Mouse (Mus musculus): ENCODE results near the gene Psors1c2.

Psors1c2 gene

DNA sequence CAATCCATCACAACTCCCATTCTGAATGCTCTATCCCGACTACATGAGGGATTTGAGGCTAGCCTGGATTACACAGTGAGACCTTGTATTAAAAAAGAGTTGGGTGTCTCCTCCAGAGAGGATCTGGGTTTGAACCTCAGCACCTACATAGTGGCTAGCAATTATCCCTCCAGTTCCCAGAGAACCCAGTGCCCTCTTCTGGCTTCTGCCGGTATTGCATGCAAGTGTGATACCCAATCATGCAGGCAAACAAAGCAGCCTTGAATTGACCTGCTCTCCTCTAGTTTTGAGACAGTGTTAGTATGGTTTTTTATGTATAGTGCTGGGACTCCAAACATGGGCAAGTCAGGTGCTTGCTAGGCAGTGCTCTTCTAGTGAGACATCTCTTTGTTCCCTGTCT lies 19.1 kb upstream of the Psors1c2 start:
- Histone ChIP-seq H3K4me3 (replicated peaks; ENCODE audit: low read length) (peak overlapping the region; percentile 82; the same call in 1 of the 2 replicates), H3K4me1 (replicated peaks; ENCODE audit: low read depth, low read length) (peaks cover 81% of the 10 kb centered on the region), H3K36me3 (ENCODE audit: insufficient read depth, low read length) (peaks cover 67% of the 10 kb centered on the region), H3K9me3 (ENCODE audit: low read length) (no peaks in the 10 kb centered on the region), H3K27me3 (ENCODE audit: insufficient read depth, low read length) (no peaks in the 10 kb centered on the region)
- peak; percentile 96 for TF ChIP-seq CTCF (conservative IDR thresholded peaks at IDR 0.05; ENCODE audit: low read length)
- no peak for TF ChIP-seq POU5F1 (IDR thresholded peaks at IDR 0.05; ENCODE audit: borderline replicate concordance, low read length)
- no peak for TF ChIP-seq NANOG (IDR thresholded peaks at IDR 0.05; ENCODE audit: borderline replicate concordance, low read length)

DNA sequence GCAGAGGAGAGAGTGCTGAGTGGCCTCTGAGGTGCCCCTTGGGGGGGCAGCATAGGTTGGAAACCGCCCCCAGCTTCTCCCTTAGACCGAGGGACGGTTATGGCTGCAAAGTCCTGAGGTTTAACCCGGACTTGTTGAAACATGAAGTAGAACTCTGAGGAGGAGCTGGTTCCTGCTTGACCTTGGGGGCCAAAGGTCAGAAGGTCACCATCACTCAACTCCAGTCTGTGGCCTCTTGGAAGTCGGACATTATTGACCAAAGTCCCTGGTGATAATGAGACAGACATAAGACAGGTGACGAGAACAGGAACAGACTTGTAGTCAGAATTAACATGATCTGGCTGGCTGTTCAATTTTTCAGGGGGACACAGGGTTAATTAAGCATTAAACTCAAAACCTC lies 18.2 kb upstream of the Psors1c2 start:
- H3K4me3 ChIP-seq (replicated peaks; ENCODE audit: low read length): peak overlapping the region; percentile 82
- H3K4me1 ChIP-seq (replicated peaks; ENCODE audit: low read depth, low read length): peaks cover 77% of the 10 kb centered on the region
- no peaks in the 10 kb centered on the region for H3K9me3 ChIP-seq (ENCODE audit: low read length)
- no peak for TF ChIP-seq POU5F1 (IDR thresholded peaks at IDR 0.05; ENCODE audit: borderline replicate concordance, low read length)
- TF ChIP-seq NANOG (IDR thresholded peaks at IDR 0.05; ENCODE audit: borderline replicate concordance, low read length): no peak
- no peak for TF ChIP-seq CTCF (conservative IDR thresholded peaks at IDR 0.05; ENCODE audit: low read length)
- H3K36me3 ChIP-seq (ENCODE audit: insufficient read depth, low read length): peaks cover 66% of the 10 kb centered on the region
- H3K27me3 ChIP-seq (ENCODE audit: insufficient read depth, low read length): no peaks in the 10 kb centered on the region

DNA sequence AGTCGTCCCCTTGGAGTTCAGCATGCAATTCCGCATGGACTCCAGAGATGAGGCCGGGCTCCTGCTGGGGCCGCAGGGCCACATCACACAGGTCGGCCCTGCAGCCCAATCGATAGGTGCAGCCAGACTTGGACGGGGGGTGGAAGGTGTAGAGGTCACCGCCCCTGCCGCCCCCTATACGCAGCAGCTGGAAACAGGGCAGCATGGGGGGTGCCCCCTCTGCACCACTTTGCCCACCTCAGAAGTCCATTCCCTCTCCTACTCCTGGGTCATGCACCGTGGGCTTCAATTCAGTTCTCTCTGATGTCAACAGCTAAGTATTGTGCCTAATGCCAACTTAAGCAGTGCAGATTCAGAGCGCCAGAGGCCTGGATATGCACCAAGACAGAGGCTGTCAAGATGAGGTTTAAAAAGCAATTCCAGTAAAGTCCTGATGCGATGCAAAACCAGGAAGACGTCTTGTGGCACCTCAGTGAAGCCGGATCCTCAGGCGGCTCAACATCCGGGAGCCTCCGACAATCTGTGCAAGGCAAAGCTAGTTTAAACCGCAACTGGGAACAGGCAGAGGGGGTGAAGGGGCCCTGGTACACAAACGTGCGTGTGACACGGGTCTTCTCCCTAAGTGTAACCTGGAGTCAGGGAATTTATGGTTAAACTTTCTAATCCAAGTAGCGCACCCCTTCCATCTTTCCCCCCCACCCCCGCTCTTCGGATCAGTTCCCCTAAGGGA lies 16.9 kb upstream of the Psors1c2 start:
- Histone ChIP-seq H3K27me3 (ENCODE audit: insufficient read depth, low read length) (0 out of 2 replicates have a peak, but pooled peaks cover 3% of the 10 kb centered on the region), H3K36me3 (ENCODE audit: insufficient read depth, low read length) (peaks cover 57% of the 10 kb centered on the region), H3K4me1 (replicated peaks; ENCODE audit: low read depth, low read length) (peaks cover 83% of the 10 kb centered on the region)

DNA sequence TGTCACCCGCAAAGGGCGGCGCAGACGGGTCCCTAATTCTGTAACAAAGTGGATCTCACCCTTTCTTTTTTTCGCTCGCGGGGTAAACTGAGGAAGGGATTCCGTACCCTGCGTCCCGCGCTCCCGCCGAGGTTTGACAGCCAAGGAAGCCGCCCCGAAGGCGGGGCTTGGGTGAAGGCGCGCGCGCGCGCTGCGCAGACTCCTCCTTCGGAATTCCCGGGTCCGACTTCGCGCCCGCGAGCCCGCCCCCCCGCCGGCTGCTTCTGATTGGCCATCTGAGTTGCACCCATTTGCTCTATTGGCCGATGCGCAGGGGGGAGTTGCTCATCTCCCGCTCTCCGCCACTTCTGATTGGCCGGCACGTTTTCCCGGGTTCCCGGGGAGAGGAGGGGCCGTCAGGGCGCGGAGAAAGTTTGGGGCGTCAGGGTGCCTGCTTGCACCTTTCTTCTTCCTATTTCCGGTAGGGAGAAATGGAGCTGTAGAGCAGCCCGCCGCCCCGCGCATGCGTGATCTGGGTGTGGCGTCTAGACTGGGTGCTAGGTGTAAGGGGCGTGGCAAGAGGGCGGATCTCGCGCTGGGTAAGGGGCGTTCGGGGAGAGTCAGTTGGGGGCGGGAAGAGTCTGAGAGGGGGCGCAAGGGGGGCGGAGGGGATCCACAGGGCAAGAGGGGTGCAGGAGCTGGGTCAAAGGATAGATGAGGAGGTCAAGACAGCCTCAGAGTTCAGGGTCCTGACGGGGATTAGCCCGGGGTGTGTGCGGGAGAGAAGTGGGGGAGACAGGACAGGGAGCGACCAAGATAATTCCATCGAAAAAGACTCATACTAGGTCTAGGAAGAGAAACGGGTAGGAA lies 16.1 kb upstream of the Psors1c2 start, which contains the start of the genes Tcf19 and Cchcr1:
Tcf19 (minus strand) TSS at position 173 of the 849 bp plus-strand sequence.
Cchcr1 (plus strand) TSS at position 449 of the 849 bp plus-strand sequence.
- Histone ChIP-seq H3K4me1 (replicated peaks; ENCODE audit: low read depth, low read length) (peaks cover 82% of the 10 kb centered on the region), H3K36me3 (ENCODE audit: insufficient read depth, low read length) (peaks cover 53% of the 10 kb centered on the region), H3K4me3 (replicated peaks; ENCODE audit: low read length) (peak within 1 kb of the TSS; percentile 82), H3K9me3 (ENCODE audit: low read length) (no peaks in the 10 kb centered on the region), H3K27me3 (ENCODE audit: insufficient read depth, low read length) (0 out of 2 replicates have a peak, but pooled peaks cover 3% of the 10 kb centered on the region)
- TF ChIP-seq CTCF (conservative IDR thresholded peaks at IDR 0.05; ENCODE audit: low read length) (no peak), NANOG (IDR thresholded peaks at IDR 0.05; ENCODE audit: borderline replicate concordance, low read length) (no peak), POU5F1 (IDR thresholded peaks at IDR 0.05; ENCODE audit: borderline replicate concordance, low read length) (no peak)

More for the DNA sequence above, 16.9 kb upstream of the Psors1c2 start:
- Histone ChIP-seq H3K9me3 (ENCODE audit: low read length) (no peaks in the 10 kb centered on the region), H3K4me3 (replicated peaks; ENCODE audit: low read length) (peak overlapping the region; percentile 82)
- no peak for TF ChIP-seq CTCF (conservative IDR thresholded peaks at IDR 0.05; ENCODE audit: low read length)

DNA sequence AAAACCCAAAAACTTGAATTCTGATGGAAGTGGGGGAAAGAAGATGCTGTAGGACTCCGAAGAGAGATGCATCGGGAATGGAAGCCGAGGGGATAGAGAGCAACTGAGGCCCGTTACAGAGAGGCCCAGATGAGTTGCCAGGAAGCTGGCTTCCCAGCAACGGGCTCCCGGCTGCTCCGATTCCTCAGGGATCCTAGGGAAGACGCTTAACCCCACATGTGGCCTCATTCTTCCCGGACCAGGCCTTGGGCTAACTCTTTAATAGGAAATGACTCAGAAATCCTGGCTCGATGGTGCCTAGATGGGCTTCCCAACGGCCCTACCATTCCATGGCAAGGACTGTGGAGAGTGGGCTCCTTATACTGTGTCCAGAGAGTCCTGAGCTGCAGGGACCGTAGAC lies 15.5 kb upstream of the Psors1c2 start:
- no peaks in the 10 kb centered on the region for H3K9me3 ChIP-seq (ENCODE audit: low read length)
- no peak for TF ChIP-seq POU5F1 (IDR thresholded peaks at IDR 0.05; ENCODE audit: borderline replicate concordance, low read length)
- no peak for TF ChIP-seq CTCF (conservative IDR thresholded peaks at IDR 0.05; ENCODE audit: low read length)
- no peak for TF ChIP-seq NANOG (IDR thresholded peaks at IDR 0.05; ENCODE audit: borderline replicate concordance, low read length)
- H3K36me3 ChIP-seq (ENCODE audit: insufficient read depth, low read length): peaks cover 48% of the 10 kb centered on the region
- 0 out of 2 replicates have a peak, but pooled peaks cover 3% of the 10 kb centered on the region for H3K27me3 ChIP-seq (ENCODE audit: insufficient read depth, low read length)
- peaks cover 80% of the 10 kb centered on the region for H3K4me1 ChIP-seq (replicated peaks; ENCODE audit: low read depth, low read length)
- H3K4me3 ChIP-seq (replicated peaks; ENCODE audit: low read length): peak overlapping the region; percentile 82

DNA sequence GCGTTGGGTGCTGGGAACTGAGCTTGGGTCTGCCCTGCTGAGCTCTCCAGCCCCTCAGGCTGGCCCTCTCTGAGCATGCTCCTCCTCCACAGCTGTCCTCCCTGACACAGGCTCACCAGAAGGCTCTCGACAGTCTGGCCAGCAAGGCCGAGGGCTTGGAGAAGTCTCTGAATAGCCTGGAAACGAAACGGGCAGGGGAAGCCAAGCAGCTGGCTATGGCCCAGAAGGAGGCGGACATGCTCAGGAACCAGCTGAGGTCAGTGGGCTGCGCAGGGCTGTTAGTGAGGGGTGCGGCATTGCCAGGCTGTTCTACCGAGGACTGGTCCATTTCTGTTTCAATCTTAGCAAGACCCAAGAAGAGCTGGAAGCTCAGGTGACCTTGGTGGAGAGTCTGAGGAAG lies 8.6 kb upstream of the Psors1c2 start:
- H3K36me3 ChIP-seq (ENCODE audit: insufficient read depth, low read length): peaks cover 54% of the 10 kb centered on the region

DNA sequence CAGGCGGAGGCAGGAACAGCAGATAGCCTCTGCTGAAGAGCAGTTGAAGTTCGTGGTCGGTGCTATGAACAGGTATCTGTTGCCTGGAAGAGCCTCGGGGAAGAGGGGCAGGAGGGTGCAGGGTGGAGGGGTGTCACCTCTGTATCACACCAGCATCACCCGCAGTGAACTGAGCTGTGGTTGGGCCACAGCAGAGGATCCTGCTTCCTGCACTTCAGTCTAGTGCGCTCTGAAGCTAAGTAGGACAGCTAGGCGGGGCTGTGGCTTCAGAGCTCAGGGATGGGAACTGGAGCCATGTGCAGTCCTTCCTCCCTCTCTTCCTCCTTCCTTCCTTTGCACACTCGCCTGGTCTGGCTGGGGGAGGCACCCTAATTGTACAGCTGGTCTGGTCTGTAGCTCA lies 6.4 kb upstream of the Psors1c2 start:
- Histone ChIP-seq H3K27me3 (ENCODE audit: insufficient read depth, low read length) (no peaks in the 10 kb centered on the region), H3K4me3 (replicated peaks; ENCODE audit: low read length) (peak overlapping the region; percentile 60), H3K36me3 (ENCODE audit: insufficient read depth, low read length) (peaks cover 52% of the 10 kb centered on the region), H3K4me1 (replicated peaks; ENCODE audit: low read depth, low read length) (peaks cover 70% of the 10 kb centered on the region), H3K9me3 (ENCODE audit: low read length) (no peaks in the 10 kb centered on the region)
- TF ChIP-seq NANOG (IDR thresholded peaks at IDR 0.05; ENCODE audit: borderline replicate concordance, low read length) (no peak), CTCF (conservative IDR thresholded peaks at IDR 0.05; ENCODE audit: low read length) (no peak), POU5F1 (IDR thresholded peaks at IDR 0.05; ENCODE audit: borderline replicate concordance, low read length) (no peak)

More for the DNA sequence above, 8.6 kb upstream of the Psors1c2 start:
- TF ChIP-seq CTCF (conservative IDR thresholded peaks at IDR 0.05; ENCODE audit: low read length): no peak
- TF ChIP-seq NANOG (IDR thresholded peaks at IDR 0.05; ENCODE audit: borderline replicate concordance, low read length): no peak
- TF ChIP-seq POU5F1 (IDR thresholded peaks at IDR 0.05; ENCODE audit: borderline replicate concordance, low read length): no peak
- no peak overlapping the region for H3K4me3 ChIP-seq (replicated peaks; ENCODE audit: low read length)
- H3K27me3 ChIP-seq (ENCODE audit: insufficient read depth, low read length): 0 out of 2 replicates have a peak, but pooled peaks cover 3% of the 10 kb centered on the region
- H3K4me1 ChIP-seq (replicated peaks; ENCODE audit: low read depth, low read length): peaks cover 69% of the 10 kb centered on the region
- H3K9me3 ChIP-seq (ENCODE audit: low read length): no peaks in the 10 kb centered on the region

DNA sequence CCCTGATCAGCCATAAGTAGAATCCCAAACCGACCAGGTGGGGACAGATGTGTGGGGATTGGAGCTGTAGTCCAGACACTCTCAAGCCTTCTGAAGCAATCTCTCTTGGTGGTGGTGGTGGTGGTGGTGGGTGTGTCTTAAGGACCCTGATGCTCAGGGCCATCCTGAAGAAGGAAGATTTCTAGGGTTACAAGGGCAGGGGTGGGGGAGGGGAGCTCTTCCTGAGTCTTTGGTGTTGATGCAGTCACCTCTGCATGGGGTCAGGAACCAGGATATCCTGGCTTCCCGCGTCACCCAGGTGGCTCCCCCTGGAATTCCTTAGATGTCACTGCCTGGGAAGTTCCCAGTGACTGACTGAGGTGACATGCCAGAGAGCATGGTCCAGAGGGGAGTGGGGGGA lies 641 bp upstream of the Psors1c2 start:
- TF ChIP-seq POU5F1 (IDR thresholded peaks at IDR 0.05; ENCODE audit: borderline replicate concordance, low read length) (no peak), CTCF (conservative IDR thresholded peaks at IDR 0.05; ENCODE audit: low read length) (no peak), NANOG (IDR thresholded peaks at IDR 0.05; ENCODE audit: borderline replicate concordance, low read length) (no peak)
- Histone ChIP-seq H3K4me3 (replicated peaks; ENCODE audit: low read length) (peak overlapping the region; percentile 26; the same call in 1 of the 2 replicates), H3K36me3 (ENCODE audit: insufficient read depth, low read length) (peaks cover 23% of the 10 kb centered on the region), H3K9me3 (ENCODE audit: low read length) (no peaks in the 10 kb centered on the region), H3K4me1 (replicated peaks; ENCODE audit: low read depth, low read length) (peaks cover 75% of the 10 kb centered on the region), H3K27me3 (ENCODE audit: insufficient read depth, low read length) (no peaks in the 10 kb centered on the region)
